Mouse (Mus musculus) embryonic fibroblast, embryonic 13.5 days (primary cell): ENCODE data around the gene Olfr688.

Experiments used
- CTCF ChIP-seq: IDR thresholded peaks from 2 replicates; pipeline ENCODE4 v1.5.1; 2011; ENCODE audit warnings: mild to moderate bottlenecking, control low read depth, low read length, moderate library complexity, borderline replicate concordance; ENCODE audit not compliant: insufficient read depth
- POLR2A ChIP-seq: IDR thresholded peaks from 2 replicates; pipeline ENCODE4 v1.6.1; 2011; ENCODE audit warnings: low read depth, mild to moderate bottlenecking, control low read depth, low read length, moderate library complexity

GRCm38 (mm10) chr7:105325302-105325701 lies 37.4 kb downstream of the Olfr688 start:
- TF ChIP-seq POLR2A (no peak), CTCF (no peak)
